Mouse (Mus musculus): ENCODE measurements around the gene Zfp2. TPM values are rescaled to one million over a fixed set of nuclear protein-coding genes. Genes with fewer than 3 reads are reported as not detected.
A peak's percentile ranks its signal among the peaks of the same experiment; 100 is the strongest.

Gene Zfp2
- not detected in 2 replicates for total RNA-seq (2015; ENCODE audit: low replicate concordance)
- total RNA-seq (2017; ENCODE audit: low replicate concordance): not detected in 2 replicates

- ATAC-seq (replicated peaks; ENCODE audit: low FRiP score, poor library complexity, severe bottlenecking): no peak; the same call in 1 of the 2 replicates
Observed at GRCm38 (mm10) chr11:50915671-50916320, at the start of gene Zfp2. Gene Zfp2 (minus strand): TSS chr11:50916165.

GRCm38 (mm10) chr11:50964886-50965285 lies 48.9 kb upstream of the Zfp2 start:
- no peak for ATAC-seq (replicated peaks; ENCODE audit: low FRiP score, poor library complexity, severe bottlenecking)

- no peak for ATAC-seq (replicated peaks; ENCODE audit: low FRiP score, poor library complexity, severe bottlenecking)
Observed at GRCm38 (mm10) chr11:50953665-50954064, 37.7 kb upstream of the Zfp2 start, which contains the start of gene Prop1. Gene Prop1 (minus strand): TSS chr11:50953765.

GRCm38 (mm10) chr11:50952290-50952689 lies 36.3 kb upstream of the Zfp2 start:
- ATAC-seq (replicated peaks; ENCODE audit: low FRiP score, poor library complexity, severe bottlenecking): no peak

- no peak for ATAC-seq (replicated peaks; ENCODE audit: low FRiP score, poor library complexity, severe bottlenecking)
Observed at GRCm38 (mm10) chr11:50943506-50943905, 27.5 kb upstream of the Zfp2 start, which contains the start of gene 4933414I15Rik. Gene 4933414I15Rik (minus strand): TSS chr11:50943765.

- no peak for ATAC-seq (replicated peaks; ENCODE audit: low FRiP score, poor library complexity, severe bottlenecking)
Observed at GRCm38 (mm10) chr11:50942386-50942785, 26.4 kb upstream of the Zfp2 start.

- 0 out of 2 replicates have a peak, but pooled peaks have one; percentile 39 for ATAC-seq (replicated peaks; ENCODE audit: low FRiP score, poor library complexity, severe bottlenecking)
Observed at GRCm38 (mm10) chr11:50939621-50940366, 23.8 kb upstream of the Zfp2 start.

- ATAC-seq (replicated peaks; ENCODE audit: low FRiP score, poor library complexity, severe bottlenecking): no peak
Observed at GRCm38 (mm10) chr11:50938435-50938834, 22.5 kb upstream of the Zfp2 start.

GRCm38 (mm10) chr11:50932040-50932439 lies 16.1 kb upstream of the Zfp2 start:
- no peak for ATAC-seq (replicated peaks; ENCODE audit: low FRiP score, poor library complexity, severe bottlenecking)

GRCm38 (mm10) chr11:50931451-50931866 lies 15.5 kb upstream of the Zfp2 start, which contains the start of gene Zfp354b:
Gene Zfp354b (minus strand): TSS chr11:50931633.
- ATAC-seq (replicated peaks; ENCODE audit: low FRiP score, poor library complexity, severe bottlenecking): no peak

GRCm38 (mm10) chr11:50931021-50931420 lies 15.1 kb upstream of the Zfp2 start:
- ATAC-seq (replicated peaks; ENCODE audit: low FRiP score, poor library complexity, severe bottlenecking): no peak

- no peak for ATAC-seq (replicated peaks; ENCODE audit: low FRiP score, poor library complexity, severe bottlenecking)
Observed at GRCm38 (mm10) chr11:50930469-50931014, 14.6 kb upstream of the Zfp2 start.

- no peak for ATAC-seq (replicated peaks; ENCODE audit: low FRiP score, poor library complexity, severe bottlenecking)
Observed at GRCm38 (mm10) chr11:50914461-50914860, 1.5 kb downstream of the Zfp2 start.

- no peak for ATAC-seq (replicated peaks; ENCODE audit: low FRiP score, poor library complexity, severe bottlenecking)
Observed at GRCm38 (mm10) chr11:50913301-50913700, 2.7 kb downstream of the Zfp2 start.

GRCm38 (mm10) chr11:50908136-50908535 lies 7.8 kb downstream of the Zfp2 start:
- no peak for ATAC-seq (replicated peaks; ENCODE audit: low FRiP score, poor library complexity, severe bottlenecking)

- ATAC-seq (replicated peaks; ENCODE audit: low FRiP score, poor library complexity, severe bottlenecking): no peak
Observed at GRCm38 (mm10) chr11:50897359-50897758, 18.6 kb downstream of the Zfp2 start.

- ATAC-seq (replicated peaks; ENCODE audit: low FRiP score, poor library complexity, severe bottlenecking): no peak
Observed at GRCm38 (mm10) chr11:50892441-50892840, 23.5 kb downstream of the Zfp2 start.

- no peak for ATAC-seq (replicated peaks; ENCODE audit: low FRiP score, poor library complexity, severe bottlenecking)
Observed at GRCm38 (mm10) chr11:50887390-50888128, 28.4 kb downstream of the Zfp2 start, which contains the start of gene Zfp454. Gene Zfp454 (minus strand): TSS chr11:50887651.

- no peak for ATAC-seq (replicated peaks; ENCODE audit: low FRiP score, poor library complexity, severe bottlenecking)
Observed at GRCm38 (mm10) chr11:50886933-50887293, 29.1 kb downstream of the Zfp2 start.
